Mouse (Mus musculus) heart, adult 2 months (tissue): ENCODE measurements around the gene Ubap1.

ENCODE experiments used
- CTCF ChIP-seq: fragments of 200-600 bp; IDR thresholded peaks from 2 replicates; pipeline ENCODE4 v1.8.1; 2022; ENCODE audit warnings: antibody characterized with exemption, mild to moderate bottlenecking, moderate library complexity
- POLR2A ChIP-seq: fragments of 200-500 bp; IDR thresholded peaks from 2 replicates; pipeline ENCODE4 v1.6.1; 2011; ENCODE audit warnings: mild to moderate bottlenecking, low read depth, low read length, control low read depth; ENCODE audit not compliant: insufficient read depth

DNA sequence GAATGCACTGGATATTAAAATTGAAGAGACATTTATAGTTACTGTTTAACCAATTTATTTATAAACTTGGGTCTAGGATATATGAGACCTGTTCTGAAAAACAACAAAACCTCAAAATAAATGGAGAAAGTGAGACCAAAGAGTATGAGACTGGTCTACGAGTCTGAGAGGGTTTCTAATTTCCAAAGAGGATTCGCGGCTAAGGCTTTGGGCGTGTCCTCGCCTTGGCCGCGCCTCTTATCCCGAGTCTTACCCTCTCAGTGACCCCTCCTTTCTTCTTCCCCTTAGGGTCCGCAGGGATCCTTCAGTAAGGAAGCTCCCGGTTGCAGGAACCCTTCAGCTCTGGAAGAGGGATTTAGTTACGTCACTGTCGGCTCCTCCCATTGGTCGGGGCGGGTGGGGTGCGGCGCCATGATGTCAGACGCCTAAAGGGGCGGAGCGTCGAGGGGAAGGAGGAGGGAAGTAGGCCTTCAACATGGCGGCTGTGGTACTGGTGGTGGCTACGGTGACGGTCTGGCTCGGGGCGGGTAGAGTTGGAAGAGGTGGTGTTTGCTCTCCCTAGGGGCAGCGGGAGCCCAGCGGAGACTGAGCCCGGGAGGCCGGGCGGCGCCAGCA is at the start of gene Ubap1:
- TF ChIP-seq POLR2A (peak; percentile 95), CTCF (no peak)
